Mouse (Mus musculus) testis, adult 2 months (tissue): Measurements from ENCODE around the gene 4930572O03Rik.
"Not testable (repeated sequence)": the region's sequence is repeated elsewhere in the genome, so short reads cannot be mapped to it uniquely, and the experiment has no call there.

Experiments used
- CTCF ChIP-seq: fragments of 200-500 bp; IDR thresholded peaks from 2 replicates; pipeline ENCODE4 v1.5.1; 2012; ENCODE audit warnings: low read depth, mild to moderate bottlenecking, inconsistent platforms, low read length, moderate library complexity; ENCODE audit not compliant: control insufficient read depth, insufficient read depth, insufficient replicate concordance
- POLR2A ChIP-seq: fragments of 200-500 bp; IDR thresholded peaks from 2 replicates; pipeline ENCODE4 v1.6.1; 2012; ENCODE audit warnings: low read depth, mild to moderate bottlenecking, inconsistent platforms, low read length, moderate library complexity; ENCODE audit not compliant: control insufficient read depth

DNA sequence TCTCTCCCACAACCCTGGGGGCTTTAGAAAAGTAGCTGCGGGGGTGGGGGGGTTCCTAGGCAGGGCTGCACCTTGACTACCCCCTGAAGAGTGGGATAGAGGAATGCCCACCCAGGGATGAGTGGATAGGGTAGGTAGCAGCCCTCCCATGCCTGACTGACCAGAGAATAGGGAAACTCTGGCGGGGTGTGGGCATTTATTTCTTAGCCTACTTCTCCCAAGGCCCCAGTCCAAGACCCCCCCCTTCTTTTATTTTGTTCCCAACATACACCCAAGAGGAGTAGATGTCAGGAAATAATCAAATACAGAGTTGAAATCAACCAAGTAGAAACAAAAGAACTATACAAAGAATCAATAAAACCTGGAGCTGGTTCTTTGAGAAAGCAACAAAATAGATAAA, 19.2 kb downstream of the 4930572O03Rik start:
- TF ChIP-seq CTCF, POLR2A: not testable (repeated sequence)
